Mouse (Mus musculus) kidney, postnatal 10 days (tissue): Measurements from ENCODE around the gene Nrm.

Source experiments
- DNase-seq: peaks from one replicate; pipeline ENCODE4 v3.0.0; 2021; ENCODE audit warnings: mixed read lengths

The Nrm gene

GRCm38 (mm10) chr17:35909186-35909918 lies 48.2 kb downstream of the Nrm start:
- DNase-seq, result no peak

DNA sequence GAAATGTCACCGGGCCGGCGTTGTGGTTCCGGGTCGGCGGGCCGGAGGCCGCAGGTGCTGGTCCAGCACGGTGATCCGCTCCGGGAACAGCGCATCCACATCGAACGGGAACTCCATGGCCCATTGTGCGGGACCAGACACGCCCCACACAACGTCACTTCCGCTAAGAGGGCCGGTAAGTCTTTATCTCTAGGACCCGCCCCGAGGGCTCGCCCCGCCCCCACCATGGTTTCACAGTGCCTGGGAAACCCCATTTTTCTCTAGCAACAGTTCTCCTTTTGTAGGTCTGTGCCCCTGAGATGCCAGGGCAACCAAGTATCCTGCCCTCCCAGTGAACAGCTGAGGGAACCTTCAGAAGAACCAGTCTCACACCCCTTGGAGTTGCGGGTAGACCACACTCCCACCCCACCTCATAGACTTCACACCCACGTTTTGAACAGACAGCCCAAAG lies 48.8 kb downstream of the Nrm start, which contains the start of gene Atat1:
Gene Atat1 (minus strand): TSS at position 157 of the 451 bp plus-strand sequence.
- DNase-seq, result peak; percentile 99

DNA sequence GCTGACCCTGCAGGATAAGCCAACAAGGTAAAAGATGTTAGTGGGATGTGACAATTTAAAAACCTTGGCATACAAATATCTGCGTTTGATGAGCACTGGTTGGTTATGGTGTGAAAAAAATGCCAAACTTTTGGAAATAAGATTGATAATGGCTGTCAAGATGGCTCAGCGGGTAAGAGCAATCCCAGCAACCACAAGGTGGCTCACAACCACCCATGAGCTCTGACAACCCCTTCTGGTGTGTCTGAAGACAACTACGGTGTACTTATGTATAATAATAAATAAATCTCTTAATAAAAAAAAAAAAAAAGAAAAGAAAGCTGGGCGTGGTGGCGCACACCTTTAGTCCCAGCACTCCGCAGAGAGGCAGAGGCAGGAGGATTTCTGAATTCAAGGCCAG lies 53.9 kb downstream of the Nrm start:
- DNase-seq, result no peak
